Mouse (Mus musculus): ENCODE measurements around the gene Ifitm2. TPM values are rescaled to one million over a fixed set of nuclear protein-coding genes. Genes with fewer than 3 reads are reported as not detected.

Ifitm2 gene
- polyA plus RNA-seq, 1 experiment from 2014 or later, result 954 TPM

DNA sequence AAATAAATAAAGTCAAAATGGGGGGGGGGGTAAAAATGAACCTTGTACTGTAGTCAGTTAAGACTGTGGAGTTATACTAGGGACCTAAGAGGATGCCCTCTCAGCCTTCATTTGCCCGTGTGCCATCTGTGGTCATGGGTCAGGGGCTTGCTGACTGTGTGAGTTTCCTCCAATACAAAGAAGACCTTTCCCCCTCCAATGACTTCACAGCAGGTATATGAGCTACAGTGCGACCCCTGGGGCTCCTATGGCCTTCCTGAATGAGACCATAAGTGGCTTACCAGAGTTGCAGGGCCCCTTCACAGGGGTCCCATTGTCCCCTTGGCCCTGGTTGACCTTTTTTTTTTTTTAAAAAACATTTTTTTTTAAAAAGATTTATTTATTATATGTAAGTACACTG lies 5.6 kb upstream of the Ifitm2 start:
- Histone ChIP-seq H3K4me1 (peaks cover 15% of the 10 kb centered on the region), H3K27ac (no peak overlapping the region), H3K36me3 (no peaks in the 10 kb centered on the region), H3K4me2 (no peak overlapping the region), H3K4me3 (replicated peaks) (no peak overlapping the region), H3K9me3 (replicated peaks) (no peaks in the 10 kb centered on the region), H3K27me3 (no peaks in the 10 kb centered on the region), H3K9ac (no peak overlapping the region)
- 73% methylated on average over 2 of the region's 2 CpGs for WGBS
- ATAC-seq (replicated peaks; ENCODE audit: low FRiP score), result no peak

DNA sequence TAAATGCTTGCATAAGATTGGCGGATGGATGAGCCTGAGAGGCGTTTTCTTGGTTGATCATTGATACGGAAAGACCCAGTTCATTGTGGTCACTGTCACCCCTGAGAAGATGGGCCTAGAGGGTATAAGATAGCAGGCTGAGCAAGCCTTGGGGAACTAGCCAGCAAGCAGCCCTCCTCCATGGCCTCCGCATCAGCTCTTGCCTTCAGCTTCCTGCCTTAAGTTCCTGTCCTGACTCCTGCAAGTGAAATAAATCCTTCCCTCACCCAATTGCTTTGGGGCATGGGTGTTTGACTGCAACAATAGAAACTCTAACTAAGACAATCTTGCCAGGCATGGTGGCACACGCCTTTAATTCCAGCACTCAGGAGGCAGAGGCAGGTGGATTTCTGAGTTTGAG lies 4.2 kb upstream of the Ifitm2 start:
- H3K4me2 ChIP-seq, result no peak overlapping the region
- H3K27ac ChIP-seq, result 0 out of 2 replicates have a peak overlapping the region, but pooled peaks have one; percentile 0
- H3K4me1 ChIP-seq, result peaks cover 26% of the 10 kb centered on the region
- no peak overlapping the region for H3K4me3 ChIP-seq (replicated peaks)
- H3K36me3 ChIP-seq, result no peaks in the 10 kb centered on the region
- H3K9me3 ChIP-seq (replicated peaks), result no peaks in the 10 kb centered on the region
- ATAC-seq (replicated peaks; ENCODE audit: low FRiP score), result no peak
- no peak overlapping the region for H3K9ac ChIP-seq
- no peaks in the 10 kb centered on the region for H3K27me3 ChIP-seq
- 73% methylated on average over 5 of the region's 5 CpGs for WGBS

DNA sequence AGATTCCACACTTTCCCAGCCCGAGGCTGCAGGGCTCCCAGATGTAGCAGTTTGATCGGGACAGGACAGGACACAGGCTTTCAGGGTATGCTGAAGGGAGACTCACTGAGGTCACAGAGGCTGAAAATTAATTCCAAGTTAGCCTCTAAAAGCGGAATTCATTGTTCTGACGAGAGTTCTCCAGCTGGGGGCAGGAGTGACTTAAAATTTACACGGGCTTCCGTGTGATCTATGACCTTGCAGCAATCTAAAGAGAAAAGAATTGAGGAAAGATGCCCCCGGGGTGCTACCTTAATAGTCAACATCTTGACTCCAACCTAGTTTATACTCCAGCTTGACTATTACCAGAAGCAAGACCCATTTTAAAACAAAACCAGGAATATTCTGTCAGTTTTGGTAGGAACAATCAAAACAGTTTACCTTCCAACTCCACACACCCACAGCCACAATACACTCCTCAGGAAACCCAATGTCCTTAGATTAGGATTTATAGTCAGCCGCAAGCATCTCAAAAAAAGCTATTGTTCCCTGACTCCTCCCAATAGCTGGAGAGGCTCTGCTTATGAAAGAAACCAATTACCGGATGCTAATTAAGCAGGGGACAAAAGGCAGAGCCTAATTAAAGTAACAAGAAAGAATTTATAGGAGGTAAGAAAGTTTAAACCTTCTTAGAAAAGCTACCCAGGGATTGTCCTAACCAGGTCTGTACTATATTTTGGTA lies 3.6 kb upstream of the Ifitm2 start:
- H3K4me1 ChIP-seq, result peaks cover 32% of the 10 kb centered on the region

DNA sequence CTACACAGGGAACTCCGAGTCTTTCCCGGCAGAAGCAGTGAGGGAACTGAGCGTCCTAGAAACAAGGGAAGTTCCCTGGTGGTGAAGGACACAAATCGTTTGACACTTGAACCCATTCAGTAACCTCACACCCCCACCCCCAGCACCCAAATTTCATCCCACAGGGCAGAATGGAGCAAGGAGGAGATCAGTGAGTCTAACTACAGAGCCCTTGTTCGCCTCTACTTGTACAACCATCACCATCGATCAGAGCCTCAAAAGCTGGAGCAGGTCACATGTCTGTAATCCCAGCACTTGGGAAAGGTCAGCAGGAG lies 726 bp upstream of the Ifitm2 start:
- H3K4me3 ChIP-seq (replicated peaks), result no peak overlapping the region
- WGBS, result 39% methylated on average over 6 of the region's 6 CpGs
- peak overlapping the region; percentile 88 for H3K4me2 ChIP-seq
- no peaks in the 10 kb centered on the region for H3K9me3 ChIP-seq (replicated peaks)
- H3K36me3 ChIP-seq, result peaks cover 9% of the 10 kb centered on the region; the same call in 1 of the 2 replicates
- peak overlapping the region; percentile 12; the same call in 1 of the 2 replicates for H3K9ac ChIP-seq
- H3K27me3 ChIP-seq, result no peaks in the 10 kb centered on the region
- no peak for ATAC-seq (replicated peaks; ENCODE audit: low FRiP score)
- peaks cover 60% of the 10 kb centered on the region for H3K4me1 ChIP-seq
- H3K27ac ChIP-seq, result peak overlapping the region; percentile 94

More for the DNA sequence above, 3.6 kb upstream of the Ifitm2 start:
- Histone ChIP-seq H3K27me3 (no peaks in the 10 kb centered on the region), H3K9me3 (replicated peaks) (no peaks in the 10 kb centered on the region), H3K9ac (peak overlapping the region; percentile 21; the same call in 1 of the 2 replicates), H3K4me2 (no peak overlapping the region), H3K4me3 (replicated peaks) (no peak overlapping the region), H3K27ac (0 out of 2 replicates have a peak overlapping the region, but pooled peaks have one; percentile 46), H3K36me3 (no peaks in the 10 kb centered on the region)
- WGBS, result 5% methylated on average over 9 of the region's 9 CpGs
- ATAC-seq (replicated peaks; ENCODE audit: low FRiP score), result no peak

DNA sequence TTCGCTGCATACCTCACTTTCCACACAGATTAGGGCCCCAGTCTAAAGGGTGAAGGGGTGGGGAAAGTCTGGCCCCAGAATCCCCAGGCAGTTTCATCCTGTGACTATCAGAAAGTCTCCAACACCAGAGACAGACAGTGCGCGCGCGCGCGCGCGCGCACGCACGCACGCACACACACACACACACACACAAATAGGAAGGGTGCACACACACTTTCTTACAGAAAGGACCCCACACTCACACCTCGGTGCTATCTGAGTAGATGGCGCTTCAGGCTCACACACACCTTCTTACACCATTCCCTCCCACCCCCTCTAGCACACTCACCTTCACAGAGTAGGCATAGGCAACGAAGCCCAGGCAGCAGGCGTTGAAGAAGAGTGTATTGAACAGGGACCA lies 445 bp downstream of the Ifitm2 start:
- Histone ChIP-seq H3K9me3 (replicated peaks) (no peaks in the 10 kb centered on the region), H3K27me3 (no peaks in the 10 kb centered on the region), H3K4me3 (replicated peaks) (peak overlapping the region; percentile 59), H3K36me3 (peaks cover 9% of the 10 kb centered on the region; the same call in 1 of the 2 replicates), H3K4me2 (peak overlapping the region; percentile 88), H3K27ac (peak overlapping the region; percentile 94), H3K4me1 (peaks cover 72% of the 10 kb centered on the region), H3K9ac (peak overlapping the region; percentile 70)
- WGBS, result under 1% methylated on average over 17 of the region's 17 CpGs
- ATAC-seq (replicated peaks; ENCODE audit: low FRiP score), result peak; percentile 33

DNA sequence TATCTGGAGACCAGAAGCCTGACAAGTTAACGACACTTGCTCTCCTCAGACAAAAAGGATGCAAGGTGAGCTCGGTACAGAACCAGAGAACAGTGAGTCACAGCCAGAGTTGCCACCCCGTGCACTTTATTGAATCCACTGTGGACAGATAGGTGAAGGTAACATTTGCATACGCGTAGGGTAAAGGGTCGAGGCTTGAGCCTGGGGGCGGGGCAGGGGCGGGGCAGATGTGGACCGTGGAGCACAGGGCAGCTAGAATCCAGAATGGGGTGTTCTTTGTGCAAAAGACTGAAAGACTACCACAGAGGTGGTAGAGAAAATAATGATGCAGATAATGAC lies 1.1 kb downstream of the Ifitm2 start:
- no peaks in the 10 kb centered on the region for H3K9me3 ChIP-seq (replicated peaks)
- H3K4me2 ChIP-seq, result peak overlapping the region; percentile 88
- H3K4me3 ChIP-seq (replicated peaks), result peak overlapping the region; percentile 59
- H3K4me1 ChIP-seq, result peaks cover 76% of the 10 kb centered on the region
- H3K27ac ChIP-seq, result peak overlapping the region; percentile 94
- H3K27me3 ChIP-seq, result no peaks in the 10 kb centered on the region
- H3K36me3 ChIP-seq, result peaks cover 13% of the 10 kb centered on the region; the same call in 1 of the 2 replicates
- ATAC-seq (replicated peaks; ENCODE audit: low FRiP score), result 0 out of 2 replicates have a peak, but pooled peaks have one; percentile 23
- peak overlapping the region; percentile 70 for H3K9ac ChIP-seq
- 2% methylated on average over 9 of the region's 9 CpGs for whole genome bisulfite sequencing

DNA sequence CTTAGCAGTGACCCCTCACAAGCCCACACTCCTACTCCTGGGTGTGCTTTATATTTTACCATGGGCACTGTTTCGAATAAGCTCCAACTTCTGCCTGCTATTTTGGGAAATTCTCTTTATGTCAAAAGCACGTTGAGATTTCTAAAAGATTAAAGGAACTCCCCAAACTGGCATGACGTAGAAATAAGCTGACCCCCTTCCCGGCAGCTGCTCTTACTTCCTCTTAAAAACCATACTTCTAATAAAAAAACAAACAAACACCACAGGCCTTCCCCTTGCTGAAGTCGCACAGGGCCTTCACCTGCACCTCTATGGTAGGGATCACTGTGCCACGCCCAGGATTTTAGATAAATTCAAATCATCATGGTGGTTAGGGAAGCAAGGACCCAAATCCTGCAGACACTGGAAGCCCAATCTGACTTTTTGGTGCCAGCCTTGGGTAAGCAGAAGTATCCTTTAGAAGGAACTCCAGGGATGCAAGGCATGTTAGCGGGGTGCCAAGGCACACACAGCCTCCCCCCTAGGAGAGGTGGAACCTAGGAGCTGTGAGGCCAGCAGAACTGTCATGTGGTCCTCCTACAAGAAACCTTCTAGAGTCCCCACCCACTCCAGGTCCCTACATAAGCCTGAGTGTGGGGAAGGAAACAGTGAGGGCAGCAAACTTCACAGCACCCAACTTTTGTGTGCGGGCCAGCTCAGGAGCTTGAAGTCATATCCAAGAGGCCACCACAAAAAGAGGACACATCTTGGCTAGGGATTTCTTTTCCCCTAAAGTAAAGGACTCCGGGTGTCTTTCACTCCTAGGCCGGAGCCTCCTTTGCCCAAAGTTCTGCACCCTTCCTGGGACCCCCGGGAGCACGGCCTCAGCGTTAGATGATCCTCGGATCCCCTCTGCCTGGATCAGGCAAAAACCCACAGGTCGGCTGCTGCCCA lies 1.7 kb downstream of the Ifitm2 start:
- H3K4me1 ChIP-seq, result peaks cover 71% of the 10 kb centered on the region
- peak overlapping the region; percentile 70 for H3K9ac ChIP-seq
- H3K4me3 ChIP-seq (replicated peaks), result peak overlapping the region; percentile 59
- no peak for ATAC-seq (replicated peaks; ENCODE audit: low FRiP score)
- no peaks in the 10 kb centered on the region for H3K27me3 ChIP-seq
- H3K4me2 ChIP-seq, result peak overlapping the region; percentile 88
- no peaks in the 10 kb centered on the region for H3K9me3 ChIP-seq (replicated peaks)
- peak overlapping the region; percentile 25 for H3K27ac ChIP-seq
- 52% methylated on average over 15 of the region's 15 CpGs for WGBS
- H3K36me3 ChIP-seq, result peaks cover 19% of the 10 kb centered on the region

DNA sequence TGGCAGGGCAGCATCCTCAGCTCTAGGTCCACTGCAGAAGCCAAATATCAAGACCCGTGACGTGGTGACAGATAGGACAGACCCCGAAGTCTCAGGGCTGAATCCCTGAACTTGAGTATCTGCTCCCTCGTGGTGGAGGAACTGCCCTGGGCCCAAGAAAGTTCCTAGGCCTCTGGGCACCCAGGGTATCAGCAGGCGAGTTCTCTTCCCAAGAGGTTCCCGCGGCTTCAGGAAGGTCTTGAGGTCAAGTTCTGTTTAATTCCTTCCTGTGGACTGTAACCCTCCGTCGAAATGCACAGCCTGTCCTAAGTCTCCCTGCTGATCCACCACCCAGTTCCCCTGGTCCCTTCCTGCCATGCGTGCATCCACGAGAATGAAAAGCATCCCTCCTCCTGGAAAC lies 2.7 kb downstream of the Ifitm2 start:
- Histone ChIP-seq H3K4me1 (peaks cover 65% of the 10 kb centered on the region), H3K36me3 (peaks cover 28% of the 10 kb centered on the region), H3K4me3 (replicated peaks) (0 out of 2 replicates have a peak overlapping the region, but pooled peaks have one; percentile 59), H3K4me2 (peak overlapping the region; percentile 88), H3K27ac (no peak overlapping the region), H3K9me3 (replicated peaks) (no peaks in the 10 kb centered on the region), H3K9ac (no peak overlapping the region), H3K27me3 (no peaks in the 10 kb centered on the region)
- ATAC-seq (replicated peaks; ENCODE audit: low FRiP score), result no peak
- WGBS, result 77% methylated on average over 11 of the region's 11 CpGs

DNA sequence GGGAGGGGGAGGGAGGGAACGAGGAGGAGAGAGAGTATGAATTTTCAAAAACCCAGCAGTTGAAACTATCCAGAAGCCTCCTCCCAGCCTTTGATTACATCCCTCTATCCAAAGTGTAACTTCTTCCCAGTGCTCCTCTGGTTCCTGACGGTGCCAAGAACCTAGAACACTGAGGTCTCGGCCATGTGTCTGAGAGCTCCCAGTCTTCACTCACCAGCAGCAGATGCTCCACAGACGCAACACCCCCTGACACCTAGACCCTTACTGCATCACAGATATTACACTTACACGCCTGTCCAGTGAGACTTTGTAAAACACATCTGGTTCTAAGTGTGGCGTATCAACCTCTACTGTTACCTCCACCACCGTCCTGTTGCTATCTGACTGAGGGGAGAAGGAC lies 3.3 kb downstream of the Ifitm2 start:
- peaks cover 35% of the 10 kb centered on the region for H3K36me3 ChIP-seq
- H3K9ac ChIP-seq, result no peak overlapping the region
- H3K4me1 ChIP-seq, result peaks cover 65% of the 10 kb centered on the region
- no peak overlapping the region for H3K4me3 ChIP-seq (replicated peaks)
- H3K4me2 ChIP-seq, result no peak overlapping the region
- peak overlapping the region; percentile 22; the same call in 1 of the 2 replicates for H3K27ac ChIP-seq
- H3K27me3 ChIP-seq, result no peaks in the 10 kb centered on the region
- ATAC-seq (replicated peaks; ENCODE audit: low FRiP score), result no peak
- no peaks in the 10 kb centered on the region for H3K9me3 ChIP-seq (replicated peaks)
- WGBS, result 80% methylated on average over 7 of the region's 7 CpGs

DNA sequence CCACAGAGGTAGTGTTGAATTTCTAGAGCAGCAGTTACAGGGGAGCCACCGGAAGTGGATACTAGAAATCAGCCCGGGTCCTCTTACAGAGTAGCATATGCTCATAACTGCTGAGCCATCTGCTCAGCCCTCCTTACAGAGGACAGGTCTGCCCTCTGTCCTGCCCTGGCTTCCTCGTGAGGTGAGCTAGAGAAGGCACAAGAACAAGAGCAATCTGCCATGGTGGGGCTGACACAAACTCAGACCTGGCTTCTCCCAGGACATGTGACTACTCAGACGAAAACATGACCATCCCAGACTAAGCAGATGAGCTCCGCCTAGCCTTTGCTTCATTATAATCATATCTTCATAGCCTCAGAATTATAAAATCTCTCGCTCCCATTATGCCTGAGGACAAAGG lies 4.0 kb downstream of the Ifitm2 start:
- no peak overlapping the region for H3K4me2 ChIP-seq
- ATAC-seq (replicated peaks; ENCODE audit: low FRiP score), result no peak
- H3K4me3 ChIP-seq (replicated peaks), result no peak overlapping the region
- H3K36me3 ChIP-seq, result peaks cover 42% of the 10 kb centered on the region
- H3K27ac ChIP-seq, result peak overlapping the region; percentile 78; the same call in 1 of the 2 replicates
- WGBS, result 62% methylated on average over 6 of the region's 6 CpGs
- no peak overlapping the region for H3K9ac ChIP-seq
- H3K27me3 ChIP-seq, result no peaks in the 10 kb centered on the region
- no peaks in the 10 kb centered on the region for H3K9me3 ChIP-seq (replicated peaks)
- H3K4me1 ChIP-seq, result peaks cover 65% of the 10 kb centered on the region

DNA sequence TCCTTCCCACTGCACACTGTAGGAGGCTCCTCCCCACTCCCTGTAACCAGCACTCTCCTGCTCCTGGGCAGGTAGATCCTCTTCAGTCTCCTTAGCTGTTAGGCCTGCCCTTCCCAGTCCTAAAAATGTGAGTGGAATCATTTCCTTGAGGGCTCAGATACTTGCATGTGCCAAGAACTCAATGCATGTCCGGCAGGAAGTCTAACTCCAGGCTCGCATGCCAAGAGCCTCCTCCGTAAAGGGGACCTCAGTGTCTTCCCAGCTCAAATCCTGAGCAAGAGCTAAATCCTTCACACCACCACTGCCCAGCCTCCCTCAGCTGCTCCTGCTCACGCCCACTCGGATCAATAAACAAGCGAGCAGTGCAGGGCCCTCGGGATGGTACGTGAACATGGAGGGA lies 4.7 kb downstream of the Ifitm2 start:
- peaks cover 59% of the 10 kb centered on the region for H3K4me1 ChIP-seq
- H3K4me2 ChIP-seq, result peak overlapping the region; percentile 29; the same call in 1 of the 2 replicates
- no peaks in the 10 kb centered on the region for H3K27me3 ChIP-seq
- H3K36me3 ChIP-seq, result peaks cover 49% of the 10 kb centered on the region
- 20% methylated on average over 8 of the region's 8 CpGs for WGBS
- H3K9ac ChIP-seq, result no peak overlapping the region
- ATAC-seq (replicated peaks; ENCODE audit: low FRiP score), result no peak
- H3K27ac ChIP-seq, result peak overlapping the region; percentile 78; the same call in 1 of the 2 replicates
- H3K9me3 ChIP-seq (replicated peaks), result no peaks in the 10 kb centered on the region
- no peak overlapping the region for H3K4me3 ChIP-seq (replicated peaks)

Data from kidney, embryonic 15.5 days (tissue).